Mouse (Mus musculus) heart, embryonic 15.5 days (tissue): Measurements from ENCODE around the gene Prkag1. TPM values are rescaled to one million over a fixed set of nuclear protein-coding genes. Genes with fewer than 3 reads are reported as not detected.

ENCODE experiments used
- ATAC-seq: fragments of 200-750 bp; cut with Nextera tagmentation; replicated peaks from 2 replicates; pipeline ENCODE4 v1.8.0; 2017; ENCODE audit warnings: low read depth, moderate TSS enrichment; ENCODE audit not compliant: insufficient number of reproducible peaks, insufficient read depth, low FRiP score
- H3K27ac ChIP-seq: fragments of 300-500 bp; sonication (generic); 2 replicates; pipeline ENCODE4 v1.5.1; 2015; ENCODE audit warnings: mild to moderate bottlenecking, inconsistent platforms
- H3K27me3 ChIP-seq: fragments of 300-500 bp; sonication (generic); 2 replicates; pipeline ENCODE4 v1.6.1; 2015; ENCODE audit warnings: inconsistent platforms
- H3K36me3 ChIP-seq: fragments of 300-500 bp; sonication (generic); 2 replicates; pipeline ENCODE4 v1.6.1; 2015; ENCODE audit warnings: mild to moderate bottlenecking, inconsistent platforms
- H3K4me1 ChIP-seq: fragments of 300-500 bp; sonication (generic); replicated peaks from 2 replicates; pipeline ENCODE4 v1.6.1; 2015; ENCODE audit warnings: inconsistent platforms
- H3K4me2 ChIP-seq: fragments of 300-500 bp; sonication (generic); 2 replicates; pipeline ENCODE4 v1.6.1; 2015; ENCODE audit warnings: inconsistent platforms, mild to moderate bottlenecking, moderate library complexity
- H3K4me3 ChIP-seq: fragments of 300-500 bp; sonication (generic); 2 replicates; pipeline ENCODE4 v1.5.1; 2015; ENCODE audit warnings: mild to moderate bottlenecking, inconsistent platforms
- H3K9ac ChIP-seq: fragments of 300-500 bp; sonication (generic); 2 replicates; pipeline ENCODE4 v1.6.1; 2015; ENCODE audit warnings: mild to moderate bottlenecking, inconsistent platforms
- H3K9me3 ChIP-seq: fragments of 300-500 bp; sonication (generic); replicated peaks from 2 replicates; pipeline ENCODE4 v1.6.1; 2016; ENCODE audit warnings: inconsistent platforms
- WGBS: fragments of 180-500 bp; shearing (Covaris S2); methylation state at CpG from one replicate; pipeline ENCODE4 v1.1.7; 2015; ENCODE audit warnings: mixed read lengths; 5-methylcytosine and 5-hydroxymethylcytosine counted together
- polyA plus RNA-seq: library from polyadenylated mRNA; unstranded; fragments of >200 nt; fragmentation: Nextera tagmentation; extraction: Ambion mirVana; gene quantifications from 2 replicates; pipeline ENCODE4 v1.2.1, GENCODE M21; 2015

Prkag1 gene
- polyA plus RNA-seq, 1 experiment from 2014 or later: 93.5 TPM

- peaks cover 69% of the 10 kb centered on the region for H3K27me3 ChIP-seq
- H3K27ac ChIP-seq: no peak overlapping the region
- H3K9me3 ChIP-seq: no peaks in the 10 kb centered on the region
- H3K36me3 ChIP-seq: no peaks in the 10 kb centered on the region
- no peak overlapping the region for H3K9ac ChIP-seq
- peaks cover 35% of the 10 kb centered on the region for H3K4me1 ChIP-seq
- H3K4me2 ChIP-seq: no peak overlapping the region
- 30% methylated on average over 4 of the region's 4 CpGs for WGBS
- ATAC-seq: no peak
- H3K4me3 ChIP-seq: no peak overlapping the region
These were observed 43.4 kb downstream of the Prkag1 start for GRCm38 (mm10) chr15:98787930-98788329.

GRCm38 (mm10) chr15:98785744-98786143 lies 45.6 kb downstream of the Prkag1 start:
- H3K4me1 ChIP-seq: peaks cover 13% of the 10 kb centered on the region
- no peak for ATAC-seq
- 38% methylated on average over 7 of the region's 7 CpGs for WGBS
- no peaks in the 10 kb centered on the region for H3K36me3 ChIP-seq
- no peak overlapping the region for H3K27ac ChIP-seq
- H3K4me3 ChIP-seq: no peak overlapping the region
- no peaks in the 10 kb centered on the region for H3K9me3 ChIP-seq
- no peak overlapping the region for H3K4me2 ChIP-seq
- H3K9ac ChIP-seq: no peak overlapping the region
- H3K27me3 ChIP-seq: peaks cover 66% of the 10 kb centered on the region

DNA sequence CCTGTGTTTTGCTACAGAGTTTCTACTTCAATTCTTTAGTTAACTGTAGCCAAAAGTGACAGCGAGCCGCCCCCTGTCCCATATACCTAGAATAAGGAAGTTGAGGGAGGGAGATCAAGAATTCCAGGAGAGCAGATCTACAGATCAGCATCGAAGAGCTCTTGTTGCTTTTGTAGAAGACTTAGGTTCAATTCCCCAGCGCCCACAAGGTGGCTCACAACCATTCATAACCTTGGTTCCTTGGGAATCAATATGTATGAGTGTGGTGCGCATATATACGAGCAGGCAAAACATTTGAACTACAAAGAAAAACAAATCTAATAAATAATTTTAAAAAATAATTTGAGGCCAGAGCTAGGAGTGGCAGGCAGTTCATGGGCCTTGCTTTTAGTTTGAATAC lies 50.2 kb downstream of the Prkag1 start:
- Histone ChIP-seq H3K4me1 (peaks cover 36% of the 10 kb centered on the region), H3K4me2 (no peak overlapping the region), H3K9me3 (no peaks in the 10 kb centered on the region), H3K27ac (no peak overlapping the region), H3K27me3 (peaks cover 67% of the 10 kb centered on the region), H3K9ac (no peak overlapping the region), H3K4me3 (no peak overlapping the region), H3K36me3 (no peaks in the 10 kb centered on the region)
- WGBS: 32% methylated on average over 6 of the region's 6 CpGs
- ATAC-seq: no peak

DNA sequence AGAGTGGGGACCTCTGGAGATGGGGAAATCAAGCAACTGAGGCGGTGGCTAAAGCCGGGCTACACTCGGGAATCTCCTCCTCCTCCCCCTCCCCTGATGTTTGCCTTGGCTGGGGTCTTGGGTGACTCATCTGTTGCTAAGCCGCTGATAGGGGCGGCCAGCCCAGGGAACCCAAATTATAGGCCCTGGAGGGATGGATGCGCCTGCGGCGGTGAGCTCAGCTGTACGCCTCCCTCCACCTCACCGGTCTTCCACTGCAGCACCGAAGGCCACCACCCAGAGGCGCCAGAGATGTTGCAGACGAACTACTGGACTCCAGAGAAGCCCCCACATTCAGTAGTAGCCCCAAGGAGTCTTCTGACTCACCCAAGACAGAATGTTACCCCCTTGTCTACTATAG lies 50.7 kb downstream of the Prkag1 start:
- no peaks in the 10 kb centered on the region for H3K36me3 ChIP-seq
- no peak overlapping the region for H3K27ac ChIP-seq
- peaks cover 41% of the 10 kb centered on the region for H3K4me1 ChIP-seq
- H3K9ac ChIP-seq: no peak overlapping the region
- WGBS: 6% methylated on average over 13 of the region's 13 CpGs
- H3K4me3 ChIP-seq: no peak overlapping the region
- no peaks in the 10 kb centered on the region for H3K9me3 ChIP-seq
- peaks cover 70% of the 10 kb centered on the region for H3K27me3 ChIP-seq
- no peak; the same call in 1 of the 2 replicates for ATAC-seq
- no peak overlapping the region for H3K4me2 ChIP-seq

DNA sequence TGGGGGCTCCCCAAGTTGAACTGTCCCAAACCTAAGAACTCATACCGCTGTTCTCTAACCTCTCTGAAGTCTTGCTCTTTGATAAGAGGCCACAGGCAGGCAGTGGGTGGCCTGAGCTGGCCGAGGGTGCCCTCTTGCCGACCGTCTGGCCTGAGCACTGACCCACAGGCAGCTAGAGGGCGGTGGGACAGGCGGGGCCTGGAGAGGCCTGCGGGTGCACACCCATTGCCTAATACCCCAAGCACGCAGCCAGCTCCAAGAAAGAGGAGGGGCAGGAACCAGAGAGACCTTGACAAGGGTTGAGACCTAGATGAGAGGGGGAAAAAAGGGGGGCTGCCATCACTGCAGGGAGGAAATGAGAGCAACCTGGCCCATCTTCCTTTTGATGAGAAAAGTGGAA lies 51.2 kb downstream of the Prkag1 start:
- no peak for ATAC-seq
- Histone ChIP-seq H3K4me1 (peaks cover 41% of the 10 kb centered on the region), H3K36me3 (no peaks in the 10 kb centered on the region), H3K27me3 (peaks cover 75% of the 10 kb centered on the region), H3K4me2 (no peak overlapping the region), H3K9me3 (no peaks in the 10 kb centered on the region), H3K9ac (no peak overlapping the region), H3K4me3 (no peak overlapping the region), H3K27ac (no peak overlapping the region)
- WGBS: 11% methylated on average over 8 of the region's 8 CpGs

- Histone ChIP-seq H3K4me3 (peak overlapping the region; percentile 39; the same call in 1 of the 2 replicates), H3K9ac (no peak overlapping the region), H3K36me3 (no peaks in the 10 kb centered on the region), H3K9me3 (no peaks in the 10 kb centered on the region), H3K27me3 (peaks cover 88% of the 10 kb centered on the region), H3K4me1 (peaks cover 45% of the 10 kb centered on the region), H3K27ac (no peak overlapping the region), H3K4me2 (peak overlapping the region; percentile 66; the same call in 1 of the 2 replicates)
- no peak for ATAC-seq
- 5% methylated on average over 6 of the region's 11 CpGs for WGBS
These were observed 52.5 kb downstream of the Prkag1 start for GRCm38 (mm10) chr15:98778806-98779205.

- 2% methylated on average over 25 of the region's 25 CpGs for WGBS
- Histone ChIP-seq H3K4me1 (peaks cover 46% of the 10 kb centered on the region), H3K9ac (0 out of 2 replicates have a peak overlapping the region, but pooled peaks have one; percentile 31), H3K27me3 (peaks cover 93% of the 10 kb centered on the region), H3K4me2 (peak overlapping the region; percentile 66), H3K4me3 (peak overlapping the region; percentile 39), H3K27ac (no peak overlapping the region), H3K9me3 (no peaks in the 10 kb centered on the region), H3K36me3 (no peaks in the 10 kb centered on the region)
- ATAC-seq: no peak
These were observed 53.0 kb downstream of the Prkag1 start for GRCm38 (mm10) chr15:98778191-98778770.

- no peak for ATAC-seq
- peak within 1 kb of the TSS; percentile 31; the same call in 1 of the 2 replicates for H3K9ac ChIP-seq
- H3K4me2 ChIP-seq: peak within 1 kb of the TSS; percentile 66
- H3K27me3 ChIP-seq: peaks cover 98% of the 10 kb centered on the region
- no peaks in the 10 kb centered on the region for H3K36me3 ChIP-seq
- H3K27ac ChIP-seq: no peak within 1 kb of the TSS
- H3K9me3 ChIP-seq: no peaks in the 10 kb centered on the region
- under 1% methylated on average over 33 of the region's 33 CpGs for WGBS
- peak within 1 kb of the TSS; percentile 39 for H3K4me3 ChIP-seq
- peaks cover 51% of the 10 kb centered on the region for H3K4me1 ChIP-seq
These were observed 53.6 kb downstream of the Prkag1 start, which contains the start of gene Wnt10b for GRCm38 (mm10) chr15:98777762-98778161. Wnt10b (minus strand) TSS chr15:98778150.

GRCm38 (mm10) chr15:98777005-98777616 lies 54.2 kb downstream of the Prkag1 start:
- Histone ChIP-seq H3K36me3 (no peaks in the 10 kb centered on the region), H3K27ac (no peak overlapping the region), H3K4me1 (peaks cover 58% of the 10 kb centered on the region), H3K4me3 (peak overlapping the region; percentile 39), H3K4me2 (peak overlapping the region; percentile 66), H3K27me3 (peaks cover 100% of the 10 kb centered on the region), H3K9me3 (no peaks in the 10 kb centered on the region), H3K9ac (no peak overlapping the region)
- no peak for ATAC-seq
- 4% methylated on average over 19 of the region's 19 CpGs for WGBS

DNA sequence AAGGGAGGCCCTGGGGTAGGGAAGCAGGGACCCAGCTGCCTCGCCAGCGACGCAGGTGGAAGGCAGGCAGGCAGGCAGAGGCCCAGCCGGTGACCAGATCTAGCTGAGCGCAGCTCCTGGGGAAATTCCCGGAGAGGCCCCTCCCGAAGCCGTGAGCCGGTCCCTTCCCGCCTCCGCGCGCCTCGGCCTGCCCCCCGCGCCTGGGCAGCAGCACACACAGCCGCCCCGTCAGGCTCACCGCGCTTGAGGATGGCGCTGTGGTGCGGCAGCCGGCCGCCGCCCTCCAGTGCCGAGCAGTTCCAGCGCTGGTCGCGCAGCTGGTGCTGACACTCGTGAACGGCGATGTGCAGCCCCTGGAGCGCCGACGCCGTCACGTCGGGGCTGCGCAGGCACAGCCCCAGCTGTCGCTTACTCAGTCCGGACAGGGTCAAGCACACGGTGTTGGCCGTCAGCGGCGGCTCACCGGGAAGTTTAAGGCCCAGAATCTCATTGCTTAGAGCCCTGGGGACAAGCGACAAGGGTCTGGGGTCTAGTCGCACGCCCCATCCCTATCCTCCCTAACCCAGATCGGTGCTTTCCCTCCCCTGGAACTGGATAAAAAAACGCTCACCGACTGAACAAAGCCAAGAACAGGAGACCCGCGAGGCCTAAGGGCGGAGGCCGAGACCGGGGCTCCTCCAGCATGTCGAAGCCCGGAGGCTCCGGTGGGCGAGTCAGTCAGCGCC lies 54.9 kb downstream of the Prkag1 start:
- Histone ChIP-seq H3K4me2 (peak overlapping the region; percentile 66), H3K9ac (peak overlapping the region; percentile 28), H3K27ac (no peak overlapping the region), H3K9me3 (no peaks in the 10 kb centered on the region), H3K27me3 (peaks cover 100% of the 10 kb centered on the region), H3K4me3 (peak overlapping the region; percentile 39), H3K4me1 (peaks cover 62% of the 10 kb centered on the region), H3K36me3 (no peaks in the 10 kb centered on the region)
- ATAC-seq: peak; percentile 69
- 2% methylated on average over 62 of the region's 62 CpGs for WGBS

GRCm38 (mm10) chr15:98775533-98775932 lies 55.8 kb downstream of the Prkag1 start:
- WGBS: 11% methylated on average over 5 of the region's 5 CpGs
- no peak for ATAC-seq
- H3K27me3 ChIP-seq: peaks cover 99% of the 10 kb centered on the region
- H3K9me3 ChIP-seq: no peaks in the 10 kb centered on the region
- H3K4me1 ChIP-seq: peaks cover 61% of the 10 kb centered on the region
- no peak overlapping the region for H3K27ac ChIP-seq
- no peak overlapping the region for H3K4me3 ChIP-seq
- H3K36me3 ChIP-seq: no peaks in the 10 kb centered on the region
- no peak overlapping the region for H3K9ac ChIP-seq
- no peak overlapping the region for H3K4me2 ChIP-seq
